Mouse (Mus musculus) liver, embryonic 16.5 days (tissue): ENCODE measurements around the gene Setd4. TPM values are rescaled to one million over a fixed set of nuclear protein-coding genes. Genes with fewer than 3 reads are reported as not detected.
A peak's percentile ranks its signal among the peaks of the same experiment; 100 is the strongest.

Experiments used
- ATAC-seq: fragments of 200-750 bp; cut with Nextera tagmentation; 2 replicates; pipeline ENCODE4 v1.8.0; 2017; ENCODE audit warnings: low read depth, mild to moderate bottlenecking, moderate number of reproducible peaks, moderate library complexity
- H3K27ac ChIP-seq: fragments of 300-500 bp; sonication (generic); 2 replicates; pipeline ENCODE4 v1.5.1; 2014; ENCODE audit warnings: mild to moderate bottlenecking, low read length
- H3K27me3 ChIP-seq: fragments of 300-500 bp; sonication (generic); 2 replicates; pipeline ENCODE4 v1.6.1; 2014; ENCODE audit warnings: low read depth, low read length, mixed read lengths; ENCODE audit not compliant: control insufficient read depth, insufficient read depth
- H3K36me3 ChIP-seq: fragments of 300-500 bp; sonication (generic); 2 replicates; pipeline ENCODE4 v1.6.1; 2014; ENCODE audit warnings: mild to moderate bottlenecking; ENCODE audit not compliant: control insufficient read depth, insufficient read depth
- H3K4me1 ChIP-seq: fragments of 300-500 bp; sonication (generic); 2 replicates; pipeline ENCODE4 v1.6.1; 2014; ENCODE audit warnings: low read depth, low read length, mixed read lengths; ENCODE audit not compliant: control insufficient read depth
- H3K4me2 ChIP-seq: fragments of 300-500 bp; sonication (generic); 2 replicates; pipeline ENCODE4 v1.6.1; 2014; ENCODE audit warnings: low read depth, low read length, mixed read lengths
- H3K4me3 ChIP-seq: fragments of 300-500 bp; sonication (generic); 2 replicates; pipeline ENCODE4 v1.5.1; 2014; ENCODE audit warnings: low read depth, mild to moderate bottlenecking, low read length
- H3K9ac ChIP-seq: fragments of 300-500 bp; sonication (generic); 2 replicates; pipeline ENCODE4 v1.6.1; 2014; ENCODE audit warnings: low read depth, low read length
- H3K9me3 ChIP-seq: fragments of 300-500 bp; sonication (generic); replicated peaks from 2 replicates; pipeline ENCODE4 v1.6.1; 2016; ENCODE audit warnings: low read length; ENCODE audit not compliant: control insufficient read depth
- WGBS: fragments of 180-500 bp; shearing (Covaris S2); extraction: QIAGEN DNeasy Blood & Tissue Kit; methylation state at CpG from one replicate; pipeline ENCODE4 v1.1.7; 2014; ENCODE audit not compliant: insufficient replicate concordance; 5-methylcytosine and 5-hydroxymethylcytosine counted together
- polyA plus RNA-seq: library from polyadenylated mRNA; unstranded; fragments of >200 nt; fragmentation: Nextera tagmentation; extraction: Ambion mirVana; gene quantifications from 2 replicates; pipeline ENCODE4 v1.2.1, GENCODE M21; 2015

The Setd4 gene
- polyA plus RNA-seq, 1 experiment from 2014 or later: 3.9 TPM

GRCm38 (mm10) chr16:93596807-93597206 lies 7.1 kb downstream of the Setd4 start:
- H3K27me3 ChIP-seq: no peaks in the 10 kb centered on the region
- no peak overlapping the region for H3K9ac ChIP-seq
- H3K4me3 ChIP-seq: no peak overlapping the region
- H3K9me3 ChIP-seq: no peaks in the 10 kb centered on the region
- no peak overlapping the region for H3K27ac ChIP-seq
- no peak for ATAC-seq
- WGBS: 81% methylated on average over 7 of the region's 7 CpGs
- no peak overlapping the region for H3K4me2 ChIP-seq
- no peaks in the 10 kb centered on the region for H3K36me3 ChIP-seq
- peaks cover 8% of the 10 kb centered on the region for H3K4me1 ChIP-seq

GRCm38 (mm10) chr16:93595766-93596165 lies 8.1 kb downstream of the Setd4 start:
- peaks cover 8% of the 10 kb centered on the region for H3K4me1 ChIP-seq
- H3K9ac ChIP-seq: no peak overlapping the region
- H3K4me3 ChIP-seq: no peak overlapping the region
- no peak overlapping the region for H3K27ac ChIP-seq
- 73% methylated on average over 5 of the region's 5 CpGs for WGBS
- no peak for ATAC-seq
- H3K9me3 ChIP-seq: no peaks in the 10 kb centered on the region
- no peaks in the 10 kb centered on the region for H3K36me3 ChIP-seq
- H3K4me2 ChIP-seq: no peak overlapping the region
- no peaks in the 10 kb centered on the region for H3K27me3 ChIP-seq

GRCm38 (mm10) chr16:93594448-93594847 lies 9.4 kb downstream of the Setd4 start:
- Histone ChIP-seq H3K4me1 (peaks cover 7% of the 10 kb centered on the region), H3K36me3 (no peaks in the 10 kb centered on the region), H3K4me2 (no peak overlapping the region), H3K9ac (no peak overlapping the region), H3K4me3 (no peak overlapping the region), H3K27me3 (no peaks in the 10 kb centered on the region), H3K9me3 (no peaks in the 10 kb centered on the region), H3K27ac (no peak overlapping the region)
- ATAC-seq: no peak
- 75% methylated on average over 10 of the region's 10 CpGs for WGBS

- ATAC-seq: no peak
- Histone ChIP-seq H3K9me3 (no peaks in the 10 kb centered on the region), H3K27me3 (no peaks in the 10 kb centered on the region), H3K4me2 (no peak overlapping the region), H3K27ac (no peak overlapping the region), H3K9ac (no peak overlapping the region), H3K36me3 (no peaks in the 10 kb centered on the region), H3K4me1 (no peaks in the 10 kb centered on the region; the same call in 1 of the 2 replicates), H3K4me3 (no peak overlapping the region)
- 63% methylated on average over 8 of the region's 8 CpGs for WGBS
These were observed 10.5 kb downstream of the Setd4 start for GRCm38 (mm10) chr16:93593406-93593805.

DNA sequence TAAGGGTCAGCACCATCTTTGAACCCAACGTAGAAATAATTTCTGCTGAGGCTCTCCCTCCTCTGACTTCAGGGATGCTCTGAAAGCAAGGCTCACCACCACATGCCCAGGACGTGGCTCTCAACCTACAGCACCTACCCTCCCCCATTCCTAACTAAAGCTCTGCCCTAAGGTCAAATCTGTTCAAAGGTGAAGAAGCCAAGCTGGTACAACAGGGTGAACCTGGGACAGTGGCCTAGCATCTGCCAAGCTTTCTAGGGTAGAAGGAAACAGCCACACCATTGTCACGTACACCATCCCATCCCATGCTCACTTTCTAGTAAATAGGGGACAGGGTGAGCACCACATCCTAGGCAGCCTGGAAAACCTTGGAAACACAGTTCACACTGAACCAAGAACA lies 11.2 kb downstream of the Setd4 start:
- Histone ChIP-seq H3K9ac (no peak overlapping the region), H3K36me3 (no peaks in the 10 kb centered on the region), H3K27me3 (no peaks in the 10 kb centered on the region), H3K4me2 (no peak overlapping the region), H3K4me1 (no peaks in the 10 kb centered on the region; the same call in none of the 2 replicates), H3K9me3 (no peaks in the 10 kb centered on the region), H3K27ac (no peak overlapping the region), H3K4me3 (no peak overlapping the region)
- no peak for ATAC-seq
- 69% methylated on average over 3 of the region's 3 CpGs for WGBS

GRCm38 (mm10) chr16:93591450-93592430 lies 12.1 kb downstream of the Setd4 start:
- WGBS: 70% methylated on average over 20 of the region's 20 CpGs
- H3K4me2 ChIP-seq: no peak overlapping the region
- no peaks in the 10 kb centered on the region for H3K36me3 ChIP-seq
- H3K27ac ChIP-seq: peak overlapping the region; percentile 14; the same call in 1 of the 2 replicates
- no peaks in the 10 kb centered on the region; the same call in none of the 2 replicates for H3K4me1 ChIP-seq
- H3K9me3 ChIP-seq: no peaks in the 10 kb centered on the region
- no peak overlapping the region for H3K9ac ChIP-seq
- no peak overlapping the region for H3K4me3 ChIP-seq
- no peak for ATAC-seq
- no peaks in the 10 kb centered on the region for H3K27me3 ChIP-seq

- H3K4me1 ChIP-seq: no peaks in the 10 kb centered on the region; the same call in none of the 2 replicates
- WGBS: 84% methylated on average over 15 of the region's 15 CpGs
- H3K27ac ChIP-seq: 0 out of 2 replicates have a peak overlapping the region, but pooled peaks have one; percentile 3
- H3K9me3 ChIP-seq: no peaks in the 10 kb centered on the region
- H3K4me3 ChIP-seq: no peak overlapping the region
- peak; percentile 22; the same call in 1 of the 2 replicates for ATAC-seq
- H3K36me3 ChIP-seq: no peaks in the 10 kb centered on the region
- H3K4me2 ChIP-seq: no peak overlapping the region
- H3K27me3 ChIP-seq: no peaks in the 10 kb centered on the region
- H3K9ac ChIP-seq: no peak overlapping the region
These were observed 12.9 kb downstream of the Setd4 start for GRCm38 (mm10) chr16:93590915-93591314.

DNA sequence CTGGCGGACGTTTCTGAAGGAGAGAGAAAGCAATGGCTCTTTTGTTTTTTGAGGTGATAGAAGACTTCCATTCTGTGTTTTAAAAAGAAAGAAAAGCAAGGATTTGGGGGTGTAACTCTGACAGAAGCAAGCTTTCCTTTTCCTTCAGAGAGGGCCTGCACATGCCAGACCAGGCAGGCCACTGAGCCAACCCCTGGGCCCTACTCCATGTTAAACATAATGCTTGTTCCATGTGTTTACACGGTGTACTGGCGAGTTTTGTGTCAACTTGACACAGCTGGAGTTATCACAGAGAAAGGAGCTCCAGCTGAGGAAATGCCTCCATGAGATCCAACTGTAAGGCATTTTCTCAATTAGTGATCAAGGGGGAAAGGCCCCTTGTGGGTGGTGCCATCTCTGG lies 15.6 kb downstream of the Setd4 start:
- 55% methylated on average over 4 of the region's 4 CpGs for WGBS
- no peaks in the 10 kb centered on the region for H3K27me3 ChIP-seq
- no peak for ATAC-seq
- no peaks in the 10 kb centered on the region; the same call in none of the 2 replicates for H3K4me1 ChIP-seq
- H3K36me3 ChIP-seq: no peaks in the 10 kb centered on the region
- no peak overlapping the region for H3K4me3 ChIP-seq
- H3K9ac ChIP-seq: no peak overlapping the region
- H3K4me2 ChIP-seq: no peak overlapping the region
- no peaks in the 10 kb centered on the region for H3K9me3 ChIP-seq
- no peak overlapping the region for H3K27ac ChIP-seq

- no peaks in the 10 kb centered on the region for H3K9me3 ChIP-seq
- 48% methylated on average over 8 of the region's 8 CpGs for WGBS
- H3K27me3 ChIP-seq: no peaks in the 10 kb centered on the region
- H3K36me3 ChIP-seq: no peaks in the 10 kb centered on the region
- no peak overlapping the region for H3K4me3 ChIP-seq
- 0 out of 2 replicates have a peak overlapping the region, but pooled peaks have one; percentile 9 for H3K4me2 ChIP-seq
- H3K27ac ChIP-seq: no peak overlapping the region
- H3K9ac ChIP-seq: no peak overlapping the region
- H3K4me1 ChIP-seq: no peaks in the 10 kb centered on the region; the same call in 1 of the 2 replicates
- no peak for ATAC-seq
These were observed 17.5 kb downstream of the Setd4 start for GRCm38 (mm10) chr16:93586382-93586781.
